Mouse (Mus musculus) naive thymus-derived CD4-positive, alpha-beta T cell, adult 5 months (primary cell): ENCODE measurements around the gene Flna. TPM values are rescaled to one million over a fixed set of nuclear protein-coding genes. Genes with fewer than 3 reads are reported as not detected.

Experiments
- polyA plus RNA-seq: library from polyadenylated mRNA; unstranded; fragments of 100-300 nt; shearing (Covaris generic); gene quantifications from one replicate; pipeline ENCODE4 v1.2.1, GENCODE M21; 2017

Gene Flna
- 384 TPM for polyA plus RNA-seq

GRCm38 (mm10) chrX:74249615-74250014 lies at the start of gene Flna:
Flna (minus strand) TSS chrX:74249820.

GRCm38 (mm10) chrX:74296538-74297448 lies 47.2 kb upstream of the Flna start, which contains the start of gene Atp6ap1:
Atp6ap1 (plus strand) TSS chrX:74297097.

DNA sequence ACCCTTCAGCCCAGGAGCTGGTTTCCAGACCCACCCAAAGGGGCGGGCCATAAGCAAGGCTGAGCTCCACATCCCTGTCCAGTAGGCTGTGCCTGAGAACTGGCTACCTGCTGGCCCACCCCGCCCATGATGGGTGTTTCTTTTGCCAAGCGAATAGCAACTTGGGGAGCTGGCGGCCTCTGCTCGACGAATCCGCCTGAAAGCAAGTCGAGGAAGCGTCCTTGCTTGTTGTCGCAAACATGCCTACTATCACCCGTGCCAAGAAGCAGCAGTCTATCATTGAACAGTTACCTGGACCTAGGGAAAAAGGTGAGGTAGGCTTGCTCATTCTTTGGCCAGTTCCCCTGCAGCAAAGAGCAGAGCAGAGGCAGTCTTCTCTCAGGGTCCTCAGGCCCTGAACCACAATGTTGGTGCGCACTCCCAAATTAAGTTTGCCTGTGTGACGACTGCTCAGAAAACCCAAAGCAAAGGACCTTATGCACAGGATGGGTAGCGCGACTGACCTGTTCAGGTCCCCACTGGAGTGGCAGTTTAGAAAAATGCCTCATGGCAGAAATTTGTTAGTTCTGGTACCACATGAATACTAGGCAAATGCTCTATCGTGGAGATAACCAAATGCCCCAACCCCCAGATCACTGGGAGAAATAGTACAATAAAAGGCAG lies 32.2 kb upstream of the Flna start, which contains the start of the genes Taz and Dnase1l1:
Gene Taz, plus strand, starts transcription at position 181 of the 663 bp plus-strand sequence.
Gene Dnase1l1, minus strand, starts transcription at position 606 of the 663 bp plus-strand sequence.

DNA sequence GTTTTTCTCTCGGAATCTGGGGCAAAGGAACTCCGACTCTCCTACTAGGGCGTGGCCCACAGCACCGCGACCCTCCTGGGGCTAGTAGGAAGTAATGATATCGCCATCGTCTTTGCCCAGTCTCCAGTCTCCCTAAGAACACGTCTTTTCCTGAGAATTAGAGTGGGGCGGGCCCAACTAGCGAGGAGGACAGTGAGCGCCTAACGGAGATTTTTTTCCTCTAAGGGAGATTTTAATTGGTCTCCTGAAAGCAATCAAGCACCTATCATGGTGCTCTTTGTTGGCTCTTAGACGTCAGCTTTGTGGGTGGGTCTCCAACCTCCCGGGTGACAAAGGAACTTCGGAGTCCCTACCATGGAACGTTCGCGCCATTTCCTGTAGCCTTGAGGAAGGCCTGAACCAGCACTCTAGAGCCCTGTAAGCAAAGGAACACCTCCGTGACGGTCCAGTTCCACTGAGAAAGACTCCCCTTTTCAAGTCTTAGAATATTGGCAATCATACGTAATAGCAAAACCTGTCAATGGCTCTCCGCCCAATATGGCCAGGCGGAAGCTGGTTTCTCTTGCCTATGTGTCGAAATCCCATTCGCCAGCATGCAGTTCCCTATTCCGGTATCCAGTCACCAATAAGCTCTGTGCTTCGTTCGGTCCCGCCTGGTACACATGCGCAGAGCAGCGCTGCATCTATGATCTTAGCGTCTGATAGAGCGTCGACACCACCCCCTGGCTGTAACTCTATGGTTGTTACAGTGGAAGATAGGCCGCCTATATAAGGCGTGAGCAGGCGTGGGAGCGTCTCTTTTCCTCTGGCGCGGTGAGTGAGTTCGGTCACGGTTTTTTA lies 20.7 kb upstream of the Flna start, which contains the start of gene Rpl10:
Gene Rpl10, plus strand, starts transcription at position 751 of the 840 bp plus-strand sequence.

DNA sequence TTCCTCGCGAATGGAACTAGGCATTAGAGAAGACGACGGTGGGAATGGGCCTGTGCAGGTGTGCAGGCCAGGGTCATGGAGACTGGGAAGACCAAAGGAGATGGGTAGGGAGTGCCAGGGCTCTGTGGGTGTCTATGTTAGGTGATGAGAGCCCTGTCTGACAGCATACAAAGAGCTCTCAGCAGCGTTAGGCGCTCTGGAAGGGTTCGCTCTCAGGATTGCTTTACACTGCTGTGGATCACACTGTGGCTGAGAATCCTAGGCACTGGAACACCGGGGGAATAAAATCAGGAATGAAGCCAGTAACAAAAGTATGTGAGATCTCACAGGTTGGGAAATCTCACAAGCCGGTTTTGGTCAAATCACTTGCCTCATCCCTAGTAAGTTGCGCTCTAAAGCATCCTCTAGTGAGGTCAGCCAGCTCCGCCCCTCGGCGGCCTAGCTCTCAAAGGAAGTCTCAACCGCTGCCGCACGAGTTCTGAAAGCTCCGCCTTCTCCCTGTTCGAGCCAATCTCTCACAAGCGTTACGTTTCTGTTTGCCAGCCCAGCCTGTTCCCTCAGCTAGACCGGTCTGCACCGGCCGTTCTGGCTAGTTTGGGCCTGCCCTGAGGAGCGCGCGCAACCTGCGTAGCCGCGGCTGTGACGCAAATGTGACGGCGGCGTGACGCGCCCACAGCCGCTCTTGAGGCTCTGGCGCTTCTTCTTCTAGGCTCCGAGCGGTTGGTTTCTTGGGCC lies 4.7 kb upstream of the Flna start, which contains the start of gene Emd:
Gene Emd, plus strand, starts transcription at position 535 of the 735 bp plus-strand sequence.

DNA sequence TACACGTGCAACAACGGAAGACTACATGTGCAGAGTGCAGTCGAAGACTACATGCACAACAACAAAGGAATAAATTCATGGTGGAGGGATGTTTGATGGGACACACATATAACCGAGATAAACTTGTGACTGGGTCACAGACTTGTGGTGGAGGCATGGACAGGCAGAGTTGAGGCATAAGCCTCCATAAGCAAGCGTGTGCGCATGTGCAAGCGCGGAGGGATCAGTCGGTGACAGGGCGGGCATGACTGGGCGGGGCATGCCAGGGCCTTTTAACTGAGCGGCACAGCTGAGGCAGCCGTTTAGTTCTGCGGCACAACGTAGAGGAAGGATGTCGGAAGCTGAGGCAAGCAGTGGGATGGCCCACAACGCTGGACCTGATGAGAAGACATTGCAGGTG lies 72.7 kb downstream of the Flna start, which contains the start of gene Tktl1:
Gene Tktl1, plus strand, starts transcription at position 301 of the 400 bp plus-strand sequence.

Other genes starting within 250 kb of the Flna start
- gene Irak1, start 225.9 kb downstream of the Flna start, polyA plus RNA-seq = 212 TPM
- gene Opn1mw, start 122.4 kb downstream of the Flna start, polyA plus RNA-seq = not detected
- 48.0 TPM for gene Mecp2, start 114.5 kb downstream of the Flna start, polyA plus RNA-seq
- not detected for gene Tex28, start 82.0 kb downstream of the Flna start, polyA plus RNA-seq
- gene Tktl1, start 72.6 kb downstream of the Flna start, polyA plus RNA-seq = not detected
- gene Emd, start 4.9 kb upstream of the Flna start, polyA plus RNA-seq = 74.1 TPM
- 123 TPM for gene Rpl10, start 21.0 kb upstream of the Flna start, polyA plus RNA-seq
- 136 TPM for gene Taz, start 32.1 kb upstream of the Flna start, polyA plus RNA-seq
- gene Dnase1l1, start 32.5 kb upstream of the Flna start, polyA plus RNA-seq = 14.5 TPM
- 157 TPM for gene Atp6ap1, start 47.3 kb upstream of the Flna start, polyA plus RNA-seq
- 249 TPM for gene Gdi1, start 55.2 kb upstream of the Flna start, polyA plus RNA-seq
- gene Fam50a, start 63.2 kb upstream of the Flna start, polyA plus RNA-seq = 77.2 TPM
- gene Plxna3, start 79.2 kb upstream of the Flna start, polyA plus RNA-seq = 2.3 TPM
- gene Lage3, start 103.8 kb upstream of the Flna start, polyA plus RNA-seq = 21.8 TPM
- gene Ubl4a, start 123.4 kb upstream of the Flna start, polyA plus RNA-seq = 47.0 TPM
- 28.1 TPM for gene Slc10a3, start 123.5 kb upstream of the Flna start, polyA plus RNA-seq
- gene Fam3a, start 143.5 kb upstream of the Flna start, polyA plus RNA-seq = 24.7 TPM
- 38.6 TPM for gene Ikbkg, start 143.5 kb upstream of the Flna start, polyA plus RNA-seq
- gene G6pdx, start 179.4 kb upstream of the Flna start, polyA plus RNA-seq = 40.6 TPM
- not detected for gene Gm6880, start 231.6 kb upstream of the Flna start, polyA plus RNA-seq